Mouse (Mus musculus) CH12.LX (cell line): Measurements from ENCODE around the gene Rab40c. TPM values are rescaled to one million over a fixed set of nuclear protein-coding genes. Genes with fewer than 3 reads are reported as not detected.
A peak's percentile ranks its signal among the peaks of the same experiment; 100 is the strongest.

Source experiments
- DNase-seq: peaks from one replicate; pipeline ENCODE4 v3.0.0-alpha.2; 2013; ENCODE audit errors: extremely low read depth
- H3K27ac ChIP-seq: 2 replicates; pipeline ENCODE4 v1.5.1; 2012; ENCODE audit warnings: low read depth, mild to moderate bottlenecking, control low read depth, moderate library complexity; ENCODE audit not compliant: insufficient read depth
- H3K27me3 ChIP-seq: replicated peaks from 2 replicates; pipeline ENCODE3; 2012; ENCODE audit warnings: inconsistent platforms
- H3K36me3 ChIP-seq, 2 experiments: replicated peaks in 1 of 2; 2 replicates each; pipeline versions ENCODE3 to v1.6.1; 2012; ENCODE audit warnings: inconsistent platforms in 1 of 2, low read length in 1 of 2, mild to moderate bottlenecking in 1 of 2, mixed read lengths in 1 of 2, moderate library complexity in 1 of 2; ENCODE audit not compliant: control insufficient read depth in 1 of 2, insufficient read depth in 1 of 2
- H3K4me1 ChIP-seq, 2 experiments: 2 replicates each; pipeline ENCODE4 v1.6.1; 2012; ENCODE audit warnings: inconsistent platforms in 1 of 2, moderate library complexity in 1 of 2; ENCODE audit not compliant: insufficient read depth in 2 of 2, control insufficient read depth in 1 of 2
- H3K4me2 ChIP-seq: 2 replicates; pipeline ENCODE4 v1.6.1; 2012; ENCODE audit warnings: low read depth, mild to moderate bottlenecking, control low read depth; ENCODE audit not compliant: poor library complexity, insufficient read depth, severe bottlenecking
- H3K4me3 ChIP-seq, 3 experiments: fragments of 150-350 bp in 1 of 3; sonication (generic) in 1 of 3; replicated peaks in 1 of 3; 2 replicates each; pipeline versions ENCODE3 to v1.5.1; 2011 to 2012; ENCODE audit warnings: low read depth in 2 of 3, low read length in 2 of 3, mild to moderate bottlenecking in 2 of 3, moderate library complexity in 2 of 3, control low read depth in 1 of 3, improper control_type of control experiment in 1 of 3, inconsistent platforms in 1 of 3, mixed read lengths in 1 of 3; ENCODE audit not compliant: poor library complexity in 1 of 3
- H3K79me2 ChIP-seq: replicated peaks from 2 replicates; pipeline ENCODE4 v1.6.1; 2012; ENCODE audit warnings: mild to moderate bottlenecking, moderate library complexity; ENCODE audit not compliant: control insufficient read depth, poor library complexity, insufficient read depth, severe bottlenecking; ENCODE audit errors: extremely low read depth
- H3K9ac ChIP-seq: 2 replicates; pipeline ENCODE4 v1.6.1; 2012; ENCODE audit warnings: low read depth, mild to moderate bottlenecking, control low read depth, moderate library complexity; ENCODE audit not compliant: insufficient read depth
- H3K9me3 ChIP-seq: replicated peaks from 2 replicates; pipeline ENCODE3; 2012; ENCODE audit warnings: low read length, inconsistent platforms, mixed read lengths
- BHLHE40 ChIP-seq: IDR thresholded peaks from 2 replicates; pipeline ENCODE4 v1.6.1; 2011; ENCODE audit warnings: mild to moderate bottlenecking, low read depth, low read length, improper control_type of control experiment
- CHD1 ChIP-seq: IDR thresholded peaks from 2 replicates; pipeline ENCODE4 v1.6.1; 2012; ENCODE audit warnings: low read depth, low read length, improper control_type of control experiment, inconsistent platforms
- CHD2 ChIP-seq: IDR thresholded peaks from 2 replicates; pipeline ENCODE4 v1.6.1; 2011; ENCODE audit warnings: low read length, improper control_type of control experiment
- CTCF ChIP-seq, 2 experiments: IDR thresholded peaks in 1 of 2; conservative IDR thresholded peaks in 1 of 2; 2 replicates each; pipeline ENCODE4 v1.5.1; 2011 to 2012; ENCODE audit warnings: low read depth in 2 of 2, low read length in 2 of 2, improper control_type of control experiment in 1 of 2, inconsistent platforms in 1 of 2, mild to moderate bottlenecking in 1 of 2, moderate library complexity in 1 of 2
- E2F4 ChIP-seq: IDR thresholded peaks from 2 replicates; pipeline ENCODE4 v1.6.1; 2011; ENCODE audit warnings: low read depth, low read length, improper control_type of control experiment; ENCODE audit not compliant: insufficient replicate concordance
- ELF1 ChIP-seq: IDR thresholded peaks from 2 replicates; pipeline ENCODE4 v1.6.1; 2014; ENCODE audit warnings: low read depth, mild to moderate bottlenecking, inconsistent platforms, low read length, improper control_type of control experiment
- EP300 ChIP-seq: IDR thresholded peaks from 2 replicates; pipeline ENCODE4 v1.6.1; 2011; ENCODE audit warnings: low read length, improper control_type of control experiment
- ETS1 ChIP-seq: conservative IDR thresholded peaks from 2 replicates; pipeline ENCODE4 v1.6.1; 2012; ENCODE audit warnings: low read depth, mild to moderate bottlenecking, inconsistent platforms, low read length, improper control_type of control experiment, moderate library complexity
- GABPA ChIP-seq: IDR thresholded peaks from 2 replicates; pipeline ENCODE4 v1.6.1; 2012; ENCODE audit warnings: low read depth, low read length, improper control_type of control experiment, inconsistent platforms; ENCODE audit not compliant: insufficient replicate concordance
- HCFC1 ChIP-seq: IDR thresholded peaks from 2 replicates; pipeline ENCODE4 v1.6.1; 2012; ENCODE audit warnings: low read depth, mild to moderate bottlenecking, inconsistent platforms, low read length, improper control_type of control experiment
- IRF4 ChIP-seq: IDR thresholded peaks from 2 replicates; pipeline ENCODE4 v1.6.1; 2014; ENCODE audit warnings: low read depth, mild to moderate bottlenecking, inconsistent platforms, low read length, improper control_type of control experiment
- JUN ChIP-seq: IDR thresholded peaks from 2 replicates; pipeline ENCODE4 v1.6.1; 2011; ENCODE audit warnings: low read depth, mild to moderate bottlenecking, low read length, improper control_type of control experiment, moderate library complexity; ENCODE audit not compliant: insufficient read depth
- JUND ChIP-seq: conservative IDR thresholded peaks from 2 replicates; pipeline ENCODE4 v1.6.1; 2011; ENCODE audit warnings: low read depth, low read length, improper control_type of control experiment
- KAT2A ChIP-seq: IDR thresholded peaks from 2 replicates; pipeline ENCODE4 v1.6.1; 2012; ENCODE audit warnings: low read length, improper control_type of control experiment, inconsistent platforms; ENCODE audit not compliant: insufficient replicate concordance
- MAFK ChIP-seq: IDR thresholded peaks from 2 replicates; pipeline ENCODE4 v1.6.1; 2011; ENCODE audit warnings: low read length, improper control_type of control experiment; ENCODE audit not compliant: insufficient replicate concordance
- MEF2A ChIP-seq: IDR thresholded peaks from 2 replicates; pipeline ENCODE4 v1.6.1; 2014; ENCODE audit warnings: low read depth, mild to moderate bottlenecking, inconsistent platforms, low read length, improper control_type of control experiment, borderline replicate concordance
- MXI1 ChIP-seq: IDR thresholded peaks from 2 replicates; pipeline ENCODE4 v1.6.1; 2011; ENCODE audit warnings: mild to moderate bottlenecking, low read depth, low read length, improper control_type of control experiment
- MYC ChIP-seq: IDR thresholded peaks from 2 replicates; pipeline ENCODE4 v1.6.1; 2011; ENCODE audit warnings: low read depth, mild to moderate bottlenecking, improper control_type of control experiment, low read length
- NELFE ChIP-seq: IDR thresholded peaks from 2 replicates; pipeline ENCODE4 v1.6.1; 2011; ENCODE audit warnings: low read depth, low read length, improper control_type of control experiment
- POLR2A ChIP-seq: IDR thresholded peaks from 2 replicates; pipeline ENCODE4 v1.6.1; 2011; ENCODE audit warnings: low read depth, mild to moderate bottlenecking, improper control_type of control experiment, low read length
- POLR2AphosphoS2 ChIP-seq: IDR thresholded peaks from 2 replicates; pipeline ENCODE4 v1.6.1; 2011; ENCODE audit warnings: low read depth, low read length, improper control_type of control experiment
- RAD21 ChIP-seq: IDR thresholded peaks from 2 replicates; pipeline ENCODE4 v1.6.1; 2011; ENCODE audit warnings: low read depth, mild to moderate bottlenecking, low read length, improper control_type of control experiment, moderate library complexity
- SIN3A ChIP-seq: IDR thresholded peaks from 2 replicates; pipeline ENCODE4 v1.6.1; 2012; ENCODE audit warnings: low read length, improper control_type of control experiment, inconsistent platforms
- SMC3 ChIP-seq: IDR thresholded peaks from 2 replicates; pipeline ENCODE4 v1.6.1; 2011; ENCODE audit warnings: low read depth, low read length, improper control_type of control experiment
- TBP ChIP-seq: conservative IDR thresholded peaks from 2 replicates; pipeline ENCODE4 v1.6.1; 2011; ENCODE audit warnings: low read depth, low read length, improper control_type of control experiment
- UBTF ChIP-seq: IDR thresholded peaks from 2 replicates; pipeline ENCODE4 v1.6.1; 2012; ENCODE audit warnings: low read depth, mild to moderate bottlenecking, inconsistent platforms, low read length, improper control_type of control experiment, moderate library complexity
- USF1 ChIP-seq: IDR thresholded peaks from 2 replicates; pipeline ENCODE4 v1.6.1; 2014; ENCODE audit warnings: low read depth, mild to moderate bottlenecking, inconsistent platforms, low read length, improper control_type of control experiment
- USF2 ChIP-seq: conservative IDR thresholded peaks from 2 replicates; pipeline ENCODE4 v1.6.1; 2011; ENCODE audit warnings: low read depth, low read length, improper control_type of control experiment
- ZKSCAN1 ChIP-seq: IDR thresholded peaks from 2 replicates; pipeline ENCODE4 v1.6.1; 2012; ENCODE audit warnings: low read depth, inconsistent platforms, low read length, improper control_type of control experiment, borderline replicate concordance
- ZMIZ1 ChIP-seq: IDR thresholded peaks from 2 replicates; pipeline ENCODE4 v1.6.1; 2012; ENCODE audit warnings: low read depth, mild to moderate bottlenecking, inconsistent platforms, low read length, improper control_type of control experiment
- ZNF384 ChIP-seq: IDR thresholded peaks from 2 replicates; pipeline ENCODE4 v1.6.1; 2012; ENCODE audit warnings: low read depth, low read length, improper control_type of control experiment, inconsistent platforms
- dilution Hi-C: fragments of 300-500 bp; cut with MboI; formaldehyde crosslinking; loops from 2 replicates; pipeline ENCODE4 v1.14.3; 2020; ENCODE audit warnings: low sequenced_read_pairs; ENCODE audit not compliant: extremely low pct_unique_long_range_greater_than_20kb, extremely low pct_ligation_motif_present
- in situ Hi-C: fragments of 300-500 bp; cut with MboI; formaldehyde crosslinking; loops from 3 replicates; pipeline ENCODE4 v1.14.3; 2019; ENCODE audit warnings: low sequenced_read_pairs, low pct_ligation_motif_present, low pct_unique_long_range_greater_than_20kb, mixed read lengths
- polyA plus RNA-seq: library from polyadenylated mRNA; unstranded; fragments of >175 nt; gene quantifications from 2 replicates; pipeline ENCODE4 v1.2.1, GENCODE M21; 2012; ENCODE audit warnings: low read depth; ENCODE audit not compliant: insufficient read length
- total RNA-seq, 2 experiments: library from RNA; depleted of rRNA; stranded (reverse); fragments of 300-350 nt in 1 of 2; fragments of >200 nt in 1 of 2; gene quantifications; 2 replicates each; pipeline ENCODE4 v1.2.3; 2012 to 2014

Rab40c gene
- total and polyA plus RNA-seq, 3 experiments: 8.0 to 14.4 (median 9.2) TPM

GRCm38 (mm10) chr17:25914295-25914694, 5.2 kb downstream of the Rab40c start:
- Histone ChIP-seq H3K4me3 (no peak overlapping the region), H3K27ac (no peak overlapping the region), H3K4me1 (peaks cover 16 to 53% of the 10 kb centered on the region in 2 experiments), H3K79me2 (peaks cover 33% of the 10 kb centered on the region), H3K27me3 (no peaks in the 10 kb centered on the region), H3K4me2 (no peak overlapping the region), H3K9ac (no peak overlapping the region), H3K9me3 (no peaks in the 10 kb centered on the region), H3K36me3 (peaks cover 13 to 64% of the 10 kb centered on the region in 2 experiments)
- dilution Hi-C loops (no loop called here), in situ Hi-C loops (no loop called here)
- TF ChIP-seq CTCF (conservative IDR thresholded peaks at IDR 0.05 in 1 of 2, IDR thresholded peaks at IDR 0.05 in 1 of 2; ENCODE audit: low read depth in 2 of 2, low read length in 2 of 2): no peak
- no peak for TF ChIP-seq GABPA
- no peak for TF ChIP-seq KAT2A
- no peak for TF ChIP-seq POLR2AphosphoS2
- no peak for TF ChIP-seq SIN3A
- no peak for TF ChIP-seq ZNF384
- TF ChIP-seq E2F4: no peak
- TF ChIP-seq USF1: no peak
- no peak for TF ChIP-seq MEF2A
- TF ChIP-seq EP300: no peak
- TF ChIP-seq JUND: no peak
- no peak for TF ChIP-seq ELF1
- TF ChIP-seq CHD1: no peak
- TF ChIP-seq SMC3: no peak
- TF ChIP-seq RAD21: no peak
- TF ChIP-seq ETS1: no peak
- no peak for TF ChIP-seq JUN
- no peak for TF ChIP-seq NELFE
- no peak for TF ChIP-seq USF2
- TF ChIP-seq HCFC1: no peak
- DNase-seq: no peak

- no peak for DNase-seq
- no peaks in the 10 kb centered on the region for H3K9me3 ChIP-seq
- in situ Hi-C loops (no loop called here), dilution Hi-C loops (no loop called here)
- H3K27ac ChIP-seq: no peak overlapping the region
- H3K4me3 ChIP-seq: no peak overlapping the region
- peaks cover 30% of the 10 kb centered on the region for H3K79me2 ChIP-seq
- no peak overlapping the region for H3K4me2 ChIP-seq
- peaks cover 16 to 53% of the 10 kb centered on the region in 2 experiments for H3K4me1 ChIP-seq
- TF ChIP-seq MEF2A: peak; percentile 70; the same call in 1 of the 2 replicates
- no peak for TF ChIP-seq CHD2
- no peak for TF ChIP-seq TBP
- peak; percentile 49; the same call in 1 of the 2 replicates for TF ChIP-seq JUN
- TF ChIP-seq NELFE: no peak
- no peak for TF ChIP-seq CHD1
- TF ChIP-seq ZNF384: no peak
- 0 out of 2 replicates have a peak, but pooled peaks have one; percentile 26 for TF ChIP-seq SIN3A
- TF ChIP-seq KAT2A: no peak
- peak; percentile 57 for TF ChIP-seq ETS1
- no peak for TF ChIP-seq POLR2A
- no peak for TF ChIP-seq MXI1
- TF ChIP-seq ZKSCAN1: no peak
- TF ChIP-seq GABPA: no peak
- TF ChIP-seq BHLHE40: peak; percentile 24; the same call in 1 of the 2 replicates
- no peak; the same call in 1 of the 2 replicates for TF ChIP-seq JUND
- TF ChIP-seq RAD21: no peak
- 0 out of 2 replicates have a peak, but pooled peaks have one; percentile 37 for TF ChIP-seq EP300
- TF ChIP-seq IRF4: no peak
- no peak for TF ChIP-seq ZMIZ1
- TF ChIP-seq MAFK: 0 out of 2 replicates have a peak, but pooled peaks have one; percentile 14
- TF ChIP-seq UBTF: no peak
- TF ChIP-seq MYC: no peak
- H3K36me3 ChIP-seq: peaks cover 13 to 64% of the 10 kb centered on the region in 2 experiments
- no peaks in the 10 kb centered on the region for H3K27me3 ChIP-seq
- H3K9ac ChIP-seq: no peak overlapping the region
Observed at GRCm38 (mm10) chr17:25913877-25914275, 5.7 kb downstream of the Rab40c start.
